Mouse (Mus musculus): ENCODE measurements around the gene Ppfibp1.

GRCm38 (mm10) chr6:147061630-147062029, 173.3 kb downstream of the Ppfibp1 start:
- TF ChIP-seq CTCF (IDR thresholded peaks at IDR 0.05; ENCODE audit: control insufficient read depth, insufficient read depth, low read length) (no peak), POLR2A (IDR thresholded peaks at IDR 0.05; ENCODE audit: borderline replicate concordance, control insufficient read depth, low read depth, low read length) (no peak)
